Mouse (Mus musculus) granulocyte monocyte progenitor cell, adult 5-6 weeks (primary cell): ENCODE measurements at regions not wholly inside any gene's neighbourhood (a gene's known extent, or its start where the extent isn't known, plus 50 kb on each side); places are given as distances from the start of the nearest gene placed in this dataset.

Experiments used
- ATAC-seq: replicated peaks from 2 replicates; pipeline ENCODE4 v1.8.0; 2016; ENCODE audit warnings: mild to moderate bottlenecking, moderate TSS enrichment, inconsistent platforms; ENCODE audit not compliant: poor library complexity, severe bottlenecking

DNA sequence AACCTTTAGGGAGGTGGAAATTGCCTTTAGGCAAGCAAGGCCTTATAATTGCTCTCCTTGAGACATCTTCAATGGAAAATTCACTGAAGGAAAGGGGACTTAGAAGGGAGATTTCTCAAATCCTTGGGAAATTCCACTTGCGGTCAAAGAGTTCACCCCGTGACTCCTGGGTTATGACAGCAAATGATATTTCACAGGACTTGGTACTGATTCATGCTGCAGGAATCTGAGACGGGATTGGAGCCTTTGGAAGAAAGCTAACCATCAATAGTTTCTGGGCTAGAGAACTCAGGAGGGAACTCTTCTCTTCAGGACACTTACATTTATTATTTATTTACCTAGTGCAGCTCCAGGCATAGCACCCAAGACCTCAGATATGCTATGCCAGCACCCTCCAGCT is 52.8 kb upstream of the Cxcl5 start:
- ATAC-seq, result no peak

DNA sequence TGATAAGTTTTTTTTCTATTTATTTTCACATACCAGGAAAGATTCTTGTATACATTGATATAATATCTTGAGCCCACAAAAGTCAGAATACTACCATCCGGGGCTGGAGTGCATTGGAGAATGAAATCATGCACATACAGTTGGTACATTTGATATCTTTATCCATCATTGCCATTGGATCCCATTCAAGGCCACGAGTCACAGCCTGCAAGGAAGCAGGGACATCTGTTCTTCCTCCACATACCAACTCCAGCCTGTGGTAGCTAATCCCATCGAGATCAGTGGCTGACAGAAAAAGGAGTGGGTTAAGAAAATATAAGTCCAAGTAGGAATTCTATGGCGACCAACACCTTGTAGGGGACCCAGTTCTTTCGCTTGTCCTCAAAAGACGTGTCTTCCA is 55.5 kb upstream of the Cxcl5 start:
- ATAC-seq, result no peak

GRCm38 (mm10) chr5:90700178-90700577 is 59.0 kb upstream of the Cxcl5 start:
- peak; percentile 56 for ATAC-seq

DNA sequence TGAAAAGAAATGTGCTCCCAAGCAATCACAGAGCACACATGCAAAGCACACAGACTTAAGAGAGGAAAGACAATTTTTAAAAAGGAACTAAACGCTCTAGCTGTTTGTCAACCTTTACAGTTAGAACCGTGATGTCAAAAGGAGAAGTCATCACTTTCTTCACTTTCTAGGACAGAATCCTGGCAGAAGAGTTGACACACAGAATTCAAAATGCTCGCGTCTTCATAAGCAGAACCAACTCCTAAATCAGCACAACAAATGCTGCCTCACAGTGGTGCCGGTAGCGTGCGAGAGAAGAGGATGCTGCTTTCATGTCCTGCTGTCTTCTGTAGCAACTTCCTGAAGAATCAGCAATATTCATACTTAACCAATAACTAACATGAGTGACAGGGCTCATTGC is 55.6 kb upstream of the Rassf6 start:
- ATAC-seq, result peak; percentile 88

GRCm38 (mm10) chr5:90694431-90694830 is 54.0 kb upstream of the Rassf6 start:
- peak; percentile 31 for ATAC-seq

DNA sequence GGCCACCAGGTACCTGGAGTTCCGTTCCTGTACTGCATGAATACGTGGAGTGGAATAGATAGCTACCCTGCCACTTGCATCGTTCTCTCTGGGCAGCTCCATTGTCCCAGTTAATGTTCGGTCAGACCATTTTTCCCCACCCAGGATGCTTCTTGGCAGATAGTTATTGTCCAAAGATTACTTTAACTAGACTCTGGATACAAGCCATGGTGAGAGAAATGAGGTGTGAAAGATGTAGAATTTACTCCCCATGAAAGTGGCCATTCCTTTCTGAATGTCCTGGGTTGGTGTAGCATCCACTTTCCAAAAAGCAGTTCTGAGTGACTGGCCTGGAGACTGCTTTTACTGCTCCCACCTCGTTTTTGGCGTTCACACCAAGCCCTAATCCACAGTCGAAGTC is 50.3 kb upstream of the Rassf6 start:
- ATAC-seq, result no peak
